In genomic region chr10:120475601-120476515, GRCm38 (mm10) we compare ENCODE assay signal across 9 mouse cellular contexts. TPM values are rescaled to one million over a fixed set of nuclear protein-coding genes. Genes with fewer than 3 reads are reported as not detected.
DNase-seq lines count a peak whose midpoint lies in the region; ATAC-seq and TF ChIP-seq lines count a peak whose summit lies in the region.
"Had no signal": no experiment of that assay in that cellular context is flagged by ENCODE, and none has a peak within 500 bp of the region (broad histone marks: within the 10 kb centered on the region; RNA-seq: fewer than 3 reads in every experiment).

TSS of gene Hmga2 (minus strand) at chr10:120476469.

- H3K4me3 ChIP-seq in heart, adult 2 months: peak within 1 kb of the TSS; percentile 47
- peak within 1 kb of the TSS; percentile 83 for H3K4me3 ChIP-seq in forebrain, embryonic 13.5 days
- peak within 1 kb of the TSS; percentile 91 for H3K4me3 ChIP-seq in intestine, embryonic 14.5 days (ENCODE audit: low read depth, low read length)
- H3K4me3 ChIP-seq in lung, adult 2 months (replicated peaks; ENCODE audit: extremely low read depth, low read depth, low read length): peak within 1 kb of the TSS; percentile 37
- H3K4me3 ChIP-seq in neural tube, embryonic 15.5 days (replicated peaks): peak within 1 kb of the TSS; percentile 55

- under 1% methylated on average over 97 of the region's 99 CpGs for WGBS in heart, adult 2 months
- WGBS in forebrain, embryonic 13.5 days: under 1% methylated on average over 77 of the region's 99 CpGs
- under 1% methylated on average over 99 of the region's 99 CpGs for WGBS in intestine, embryonic 14.5 days
- WGBS in lung, adult 2 months: under 1% methylated on average over 99 of the region's 99 CpGs
- WGBS in neural tube, embryonic 15.5 days: under 1% methylated on average over 88 of the region's 99 CpGs

- TF ChIP-seq CTCF in heart, adult 2 months (IDR thresholded peaks at IDR 0.05): no peak
- no peak for TF ChIP-seq CTCF in lung, adult 2 months (IDR thresholded peaks at IDR 0.05; ENCODE audit: insufficient read depth, low read length)

- peak within 1 kb of the TSS; percentile 88 for H3K4me2 ChIP-seq in forebrain, embryonic 13.5 days
- peak within 1 kb of the TSS; percentile 93 for H3K4me2 ChIP-seq in intestine, embryonic 14.5 days (ENCODE audit: low read length)
- H3K4me2 ChIP-seq in neural tube, embryonic 15.5 days: peak within 1 kb of the TSS; percentile 90

- 0 out of 2 replicates have a peak, but pooled peaks cover 2% of the 10 kb centered on the region for H3K4me1 ChIP-seq in heart, adult 2 months (ENCODE audit: control insufficient read depth, insufficient read depth, low read length)
- peaks cover 53% of the 10 kb centered on the region for H3K4me1 ChIP-seq in forebrain, embryonic 13.5 days
- H3K4me1 ChIP-seq in intestine, embryonic 14.5 days (replicated peaks; ENCODE audit: control insufficient read depth, insufficient read depth, low read length): peaks cover 23% of the 10 kb centered on the region
- peaks cover 7% of the 10 kb centered on the region for H3K4me1 ChIP-seq in lung, adult 2 months (ENCODE audit: control insufficient read depth, insufficient read depth, low read length)
- H3K4me1 ChIP-seq in neural tube, embryonic 15.5 days: peaks cover 43% of the 10 kb centered on the region

- peak; percentile 21 to 46 for DNase-seq in heart, adult 2 months
- DNase-seq in heart, postnatal 25 days (ENCODE audit: low spot score): no peak
- peak; percentile 55 for DNase-seq in adipocyte (ENCODE audit: low spot score)
- DNase-seq in intestine, embryonic 14.5 days (ENCODE audit: low spot score): peak; percentile 91
- DNase-seq in lung, adult 2 months: peak; percentile 25

- peak within 1 kb of the TSS; percentile 29; the same call in 1 of the 2 replicates for H3K9ac ChIP-seq in heart, adult 2 months (ENCODE audit: low read depth, low read length)
- H3K9ac ChIP-seq in forebrain, embryonic 13.5 days: peak within 1 kb of the TSS; percentile 74
- H3K9ac ChIP-seq in intestine, embryonic 14.5 days (ENCODE audit: low read length): peak within 1 kb of the TSS; percentile 100
- H3K9ac ChIP-seq in neural tube, embryonic 15.5 days (replicated peaks): peak within 1 kb of the TSS; percentile 60

- H3K27me3 ChIP-seq in heart, adult 2 months (ENCODE audit: control insufficient read depth, insufficient read depth, low read length): peaks cover 31% of the 10 kb centered on the region
- peaks cover 3% of the 10 kb centered on the region; the same call in 1 of the 2 replicates for H3K27me3 ChIP-seq in forebrain, embryonic 13.5 days
- H3K27me3 ChIP-seq in intestine, embryonic 14.5 days (replicated peaks; ENCODE audit: control insufficient read depth, insufficient read depth, low read length): no peaks in the 10 kb centered on the region
- H3K27me3 ChIP-seq in neural tube, embryonic 15.5 days (replicated peaks): peaks cover 11% of the 10 kb centered on the region

- no peaks in the 10 kb centered on the region for H3K79me2 ChIP-seq in heart, adult 2 months (replicated peaks; ENCODE audit: control insufficient read depth, insufficient read depth, low read length)

- no peak for TF ChIP-seq POLR2A in heart, adult 2 months (IDR thresholded peaks at IDR 0.05; ENCODE audit: insufficient read depth, low read depth, low read length)
- no peak for TF ChIP-seq POLR2A in lung, adult 2 months (IDR thresholded peaks at IDR 0.05; ENCODE audit: borderline replicate concordance, extremely low read depth, low read depth, low read length)

- intact Hi-C loops in heart, adult 2 months (cut with DNase I): no loop called here
- intact Hi-C loops in heart, postnatal 25 days (cut with DNase I): loop anchor here (5.0 kb wide), 1 partner anchor 49 kb away; no protein-coding TSS in a partner anchor

- H3K9me3 ChIP-seq in forebrain, embryonic 13.5 days (replicated peaks): no peaks in the 10 kb centered on the region
- H3K9me3 ChIP-seq in intestine, embryonic 14.5 days (ENCODE audit: control insufficient read depth, low read length): no peaks in the 10 kb centered on the region
- H3K9me3 ChIP-seq in neural tube, embryonic 15.5 days (replicated peaks): no peaks in the 10 kb centered on the region

- ATAC-seq in forebrain, embryonic 13.5 days: peak; percentile 60
- peak; percentile 69 for ATAC-seq in intestine, embryonic 14.5 days (replicated peaks; ENCODE audit: low FRiP score, low TSS enrichment, low read depth)
- ATAC-seq in neural tube, embryonic 15.5 days (ENCODE audit: low FRiP score): peak; percentile 52
- no peak for ATAC-seq in activated CD4-positive, CD25-positive, alpha-beta regulatory T cell, adult 4 months

- no peak for TF ChIP-seq EP300 in heart, adult 2 months (IDR thresholded peaks at IDR 0.05; ENCODE audit: insufficient read depth, low read depth, low read length)

- no peaks in the 10 kb centered on the region for H3K36me3 ChIP-seq in heart, adult 2 months (ENCODE audit: control insufficient read depth, insufficient read depth, low read length)
- H3K36me3 ChIP-seq in forebrain, embryonic 13.5 days (ENCODE audit: poor library complexity, severe bottlenecking): no peaks in the 10 kb centered on the region
- peaks cover 12% of the 10 kb centered on the region for H3K36me3 ChIP-seq in intestine, embryonic 14.5 days (ENCODE audit: control insufficient read depth, insufficient read depth, low read length)
- no peaks in the 10 kb centered on the region for H3K36me3 ChIP-seq in neural tube, embryonic 15.5 days

- no peak within 1 kb of the TSS for H3K27ac ChIP-seq in heart, adult 2 months
- peak within 1 kb of the TSS; percentile 74 for H3K27ac ChIP-seq in forebrain, embryonic 13.5 days
- H3K27ac ChIP-seq in intestine, embryonic 14.5 days (ENCODE audit: low read depth): peak within 1 kb of the TSS; percentile 97
- H3K27ac ChIP-seq in neural tube, embryonic 15.5 days (replicated peaks): peak within 1 kb of the TSS; percentile 78

RNA-seq across cellular contexts. Expression of gene Hmga2, which starts in this region (rescaled TPM):
- not detected for total RNA-seq in heart, adult 2 months (2021)
- polyA plus RNA-seq in heart, adult 2 months (2012; rRNA removed): not detected in 2 replicates
- not detected for total RNA-seq in heart, postnatal 25 days (2021)
- 12.1 and 15.1 TPM in 2 replicates for polyA plus RNA-seq in forebrain, embryonic 13.5 days (2015; fragmentation: Nextera tagmentation; extraction: Ambion mirVana)
- polyA plus RNA-seq in intestine, embryonic 14.5 days (2014; fragmentation: Nextera tagmentation; extraction: Ambion mirVana): 61.0 and 68.0 TPM in 2 replicates
- not detected in 2 replicates for polyA plus RNA-seq in lung, adult 2 months (2012; rRNA removed)
- 3.2 and 7.5 TPM in 2 replicates for polyA plus RNA-seq in neural tube, embryonic 15.5 days (2015; fragmentation: Nextera tagmentation; extraction: Ambion mirVana)
- under 1 TPM in 1 of 2 experiments, not detected in 1; 0.26 TPM for polyA plus RNA-seq in activated CD4-positive, CD25-positive, alpha-beta regulatory T cell, adult 4 months (2017; shearing (Covaris generic))
- total RNA-seq: MEL had no signal

Comparison
In these comparisons a context has a peak if more than half of its experiments do, and no peak if none do; other contexts are left out.
1. Peak in DNase-seq, H3K4me3 ChIP-seq and H3K9ac ChIP-seq in heart, adult 2 months; RNA of the gene not detected or under 1 TPM.
2. Peak in DNase-seq and H3K4me3 ChIP-seq in lung, adult 2 months; RNA of the gene not detected or under 1 TPM.
3. H3K4me3 ChIP-seq: peak in every context shown above with its lines; median percentile 91 in intestine, embryonic 14.5 days; 83 in forebrain, embryonic 13.5 days; 55 in neural tube, embryonic 15.5 days; 47 in heart, adult 2 months; 37 in lung, adult 2 months.
4. H3K9ac ChIP-seq: peak in every context shown above with its lines; median percentile 100 in intestine, embryonic 14.5 days; 74 in forebrain, embryonic 13.5 days; 60 in neural tube, embryonic 15.5 days; 29 in heart, adult 2 months.